Mouse (Mus musculus) thymus, postnatal 10 days (tissue): ENCODE results near the gene Tmem91.

Experiments
- DNase-seq, 2 experiments: peaks; one replicate each; pipeline ENCODE4 v3.0.0; 2021; ENCODE audit warnings: low spot score in 2 of 2

The Tmem91 gene

GRCm38 (mm10) chr7:25626509-25627430, 48.2 kb downstream of the Tmem91 start, which contains the start of gene B3gnt8:
Gene B3gnt8, plus strand, starts transcription at chr7:25626654.
- peak; percentile 48 to 60 for DNase-seq

- peak in 1 of 2 experiments; percentile 67 for DNase-seq
Observed at GRCm38 (mm10) chr7:25625594-25626250, 49.2 kb downstream of the Tmem91 start.

GRCm38 (mm10) chr7:25624851-25625250, 50.1 kb downstream of the Tmem91 start:
- DNase-seq: no peak

- no peak for DNase-seq
Observed at GRCm38 (mm10) chr7:25623857-25624370, 51.1 kb downstream of the Tmem91 start.

GRCm38 (mm10) chr7:25620751-25621150, 54.2 kb downstream of the Tmem91 start:
- no peak for DNase-seq

GRCm38 (mm10) chr7:25620101-25620500, 54.9 kb downstream of the Tmem91 start:
- DNase-seq: no peak

GRCm38 (mm10) chr7:25619722-25619991, 55.3 kb downstream of the Tmem91 start:
- no peak for DNase-seq
